Mouse (Mus musculus): ENCODE measurements around the gene March11.

Gene March11

GRCm38 (mm10) chr15:26308629-26309230 is at the start of gene March11:
TSS of gene March11 (plus strand) at chr15:26309048.
- DNase-seq (ENCODE audit: low spot score in 2 of 2) = no peak

- DNase-seq (ENCODE audit: low spot score in 2 of 2) = no peak
These were observed 46.5 kb upstream of the March11 start for GRCm38 (mm10) chr15:26262336-26262735.

- DNase-seq (ENCODE audit: low spot score in 2 of 2) = no peak
These were observed 39.3 kb upstream of the March11 start for GRCm38 (mm10) chr15:26269596-26269995.

GRCm38 (mm10) chr15:26276035-26276511 is 32.8 kb upstream of the March11 start:
- DNase-seq (ENCODE audit: low spot score in 2 of 2) = no peak

GRCm38 (mm10) chr15:26276608-26277007 is 32.2 kb upstream of the March11 start:
- DNase-seq (ENCODE audit: low spot score in 2 of 2) = no peak

GRCm38 (mm10) chr15:26291871-26292270 is 17.0 kb upstream of the March11 start:
- no peak for DNase-seq (ENCODE audit: low spot score in 2 of 2)

- no peak for DNase-seq (ENCODE audit: low spot score in 2 of 2)
These were observed 16.0 kb upstream of the March11 start for GRCm38 (mm10) chr15:26292811-26293210.

GRCm38 (mm10) chr15:26293215-26293614 is 15.6 kb upstream of the March11 start:
- no peak for DNase-seq (ENCODE audit: low spot score in 2 of 2)

GRCm38 (mm10) chr15:26298668-26299067 is 10.2 kb upstream of the March11 start:
- no peak for DNase-seq (ENCODE audit: low spot score in 2 of 2)

GRCm38 (mm10) chr15:26309291-26309931 is 563 bp downstream of the March11 start:
- peak in 1 of 2 experiments; percentile 12 for DNase-seq (ENCODE audit: low spot score in 2 of 2)

- DNase-seq (ENCODE audit: low spot score in 2 of 2) = no peak
These were observed 11.0 kb downstream of the March11 start for GRCm38 (mm10) chr15:26319866-26320265.

- no peak for DNase-seq (ENCODE audit: low spot score in 2 of 2)
These were observed 11.6 kb downstream of the March11 start for GRCm38 (mm10) chr15:26320402-26320801.

GRCm38 (mm10) chr15:26322804-26323203 is 14.0 kb downstream of the March11 start:
- DNase-seq (ENCODE audit: low spot score in 2 of 2) = no peak

- DNase-seq (ENCODE audit: low spot score in 2 of 2) = peak in 1 of 2 experiments; percentile 6
These were observed 18.3 kb downstream of the March11 start for GRCm38 (mm10) chr15:26327157-26327556.

- DNase-seq (ENCODE audit: low spot score in 2 of 2) = no peak
These were observed 26.9 kb downstream of the March11 start for GRCm38 (mm10) chr15:26335791-26336190.

- DNase-seq (ENCODE audit: low spot score in 2 of 2) = no peak
These were observed 28.9 kb downstream of the March11 start for GRCm38 (mm10) chr15:26337775-26338174.

- no peak for DNase-seq (ENCODE audit: low spot score in 2 of 2)
These were observed 29.5 kb downstream of the March11 start for GRCm38 (mm10) chr15:26338343-26338742.

GRCm38 (mm10) chr15:26340490-26340889 is 31.6 kb downstream of the March11 start:
- DNase-seq (ENCODE audit: low spot score in 2 of 2) = no peak

- DNase-seq (ENCODE audit: low spot score in 2 of 2) = no peak
These were observed 32.1 kb downstream of the March11 start for GRCm38 (mm10) chr15:26340966-26341365.

GRCm38 (mm10) chr15:26344329-26344728 is 35.5 kb downstream of the March11 start:
- DNase-seq (ENCODE audit: low spot score in 2 of 2) = no peak

- DNase-seq (ENCODE audit: low spot score in 2 of 2) = no peak
These were observed 44.8 kb downstream of the March11 start for GRCm38 (mm10) chr15:26353656-26354055.

GRCm38 (mm10) chr15:26365344-26365743 is 56.5 kb downstream of the March11 start:
- no peak for DNase-seq (ENCODE audit: low spot score in 2 of 2)

GRCm38 (mm10) chr15:26366511-26366910 is 57.7 kb downstream of the March11 start:
- no peak for DNase-seq (ENCODE audit: low spot score in 2 of 2)
